Mouse (Mus musculus): ENCODE measurements around the gene Mapk11. TPM values are rescaled to one million over a fixed set of nuclear protein-coding genes. Genes with fewer than 3 reads are reported as not detected.
A peak's percentile ranks its signal among the peaks of the same experiment; 100 is the strongest.

The Mapk11 gene
- polyA plus RNA-seq, 2 experiments: 7.0 to 13.4 TPM

GRCm38 (mm10) chr15:89180571-89181229, 31.3 kb upstream of the Mapk11 start, which contains the start of gene Plxnb2:
Plxnb2 (minus strand) TSS chr15:89180788.
- WGBS: under 1% methylated on average over 35 of the region's 72 CpGs
- Histone ChIP-seq H3K4me3 (replicated peaks; ENCODE audit: low read length) (peak within 1 kb of the TSS; percentile 67), H3K9me3 (ENCODE audit: control insufficient read depth, low read length) (no peaks in the 10 kb centered on the region), H3K4me1 (ENCODE audit: control insufficient read depth, insufficient read depth, low read length) (peaks cover 44% of the 10 kb centered on the region), H3K4me2 (replicated peaks; ENCODE audit: low read depth, low read length, severe bottlenecking) (peak within 1 kb of the TSS; percentile 75), H3K9ac (ENCODE audit: low read depth, low read length, severe bottlenecking) (peak within 1 kb of the TSS; percentile 78), H3K27ac (replicated peaks; ENCODE audit: low read depth, low read length) (peak within 1 kb of the TSS; percentile 90), H3K27me3 (ENCODE audit: control insufficient read depth, insufficient read depth, low read length) (no peaks in the 10 kb centered on the region), H3K36me3 (ENCODE audit: control insufficient read depth, insufficient read depth, low read length) (no peaks in the 10 kb centered on the region)
- ATAC-seq (ENCODE audit: low FRiP score, low read depth): peak; percentile 92
- peak; percentile 88 for DNase-seq (ENCODE audit: low spot score)
- TF ChIP-seq POLR2A (IDR thresholded peaks at IDR 0.05; ENCODE audit: borderline replicate concordance, extremely low read depth, insufficient read depth, insufficient read length): peak; percentile 83; the same call in 1 of the 2 replicates

- Histone ChIP-seq H3K9me3 (ENCODE audit: control insufficient read depth, low read length) (no peaks in the 10 kb centered on the region), H3K4me1 (ENCODE audit: control insufficient read depth, insufficient read depth, low read length) (peaks cover 50% of the 10 kb centered on the region), H3K4me3 (replicated peaks; ENCODE audit: low read length) (peak overlapping the region; percentile 67), H3K9ac (ENCODE audit: low read depth, low read length, severe bottlenecking) (peak overlapping the region; percentile 78), H3K4me2 (replicated peaks; ENCODE audit: low read depth, low read length, severe bottlenecking) (peak overlapping the region; percentile 75), H3K27ac (replicated peaks; ENCODE audit: low read depth, low read length) (peak overlapping the region; percentile 90), H3K36me3 (ENCODE audit: control insufficient read depth, insufficient read depth, low read length) (no peaks in the 10 kb centered on the region), H3K27me3 (ENCODE audit: control insufficient read depth, insufficient read depth, low read length) (no peaks in the 10 kb centered on the region)
- ATAC-seq (ENCODE audit: low FRiP score, low read depth): no peak
- no peak for DNase-seq (ENCODE audit: low spot score)
- TF ChIP-seq POLR2A (IDR thresholded peaks at IDR 0.05; ENCODE audit: borderline replicate concordance, extremely low read depth, insufficient read depth, insufficient read length): no peak
- under 1% methylated on average over 26 of the region's 26 CpGs for whole genome bisulfite sequencing
Measured at GRCm38 (mm10) chr15:89180081-89180541, 30.7 kb upstream of the Mapk11 start.

GRCm38 (mm10) chr15:89179630-89179964, 30.2 kb upstream of the Mapk11 start:
- WGBS: 2% methylated on average over 6 of the region's 6 CpGs
- Histone ChIP-seq H3K4me3 (replicated peaks; ENCODE audit: low read length) (peak overlapping the region; percentile 67), H3K9me3 (ENCODE audit: control insufficient read depth, low read length) (no peaks in the 10 kb centered on the region), H3K4me2 (replicated peaks; ENCODE audit: low read depth, low read length, severe bottlenecking) (peak overlapping the region; percentile 75), H3K27me3 (ENCODE audit: control insufficient read depth, insufficient read depth, low read length) (no peaks in the 10 kb centered on the region), H3K27ac (replicated peaks; ENCODE audit: low read depth, low read length) (peak overlapping the region; percentile 90), H3K4me1 (ENCODE audit: control insufficient read depth, insufficient read depth, low read length) (peaks cover 55% of the 10 kb centered on the region), H3K9ac (ENCODE audit: low read depth, low read length, severe bottlenecking) (peak overlapping the region; percentile 78), H3K36me3 (ENCODE audit: control insufficient read depth, insufficient read depth, low read length) (no peaks in the 10 kb centered on the region)
- DNase-seq (ENCODE audit: low spot score) (no peak), ATAC-seq (ENCODE audit: low FRiP score, low read depth) (no peak)
- no peak for TF ChIP-seq POLR2A (IDR thresholded peaks at IDR 0.05; ENCODE audit: borderline replicate concordance, extremely low read depth, insufficient read depth, insufficient read length)

GRCm38 (mm10) chr15:89178954-89179629, 29.7 kb upstream of the Mapk11 start:
- Histone ChIP-seq H3K4me1 (ENCODE audit: control insufficient read depth, insufficient read depth, low read length) (peaks cover 60% of the 10 kb centered on the region), H3K4me2 (replicated peaks; ENCODE audit: low read depth, low read length, severe bottlenecking) (peak overlapping the region; percentile 75), H3K27me3 (ENCODE audit: control insufficient read depth, insufficient read depth, low read length) (no peaks in the 10 kb centered on the region), H3K9me3 (ENCODE audit: control insufficient read depth, low read length) (no peaks in the 10 kb centered on the region), H3K4me3 (replicated peaks; ENCODE audit: low read length) (peak overlapping the region; percentile 67), H3K27ac (replicated peaks; ENCODE audit: low read depth, low read length) (peak overlapping the region; percentile 90), H3K36me3 (ENCODE audit: control insufficient read depth, insufficient read depth, low read length) (no peaks in the 10 kb centered on the region), H3K9ac (ENCODE audit: low read depth, low read length, severe bottlenecking) (peak overlapping the region; percentile 78)
- TF ChIP-seq POLR2A (IDR thresholded peaks at IDR 0.05; ENCODE audit: borderline replicate concordance, extremely low read depth, insufficient read depth, insufficient read length): no peak
- DNase-seq (ENCODE audit: low spot score) (peak; percentile 73), ATAC-seq (ENCODE audit: low FRiP score, low read depth) (peak; percentile 43)
- whole genome bisulfite sequencing: 2% methylated on average over 15 of the region's 16 CpGs

- Histone ChIP-seq H3K27ac (replicated peaks; ENCODE audit: low read depth, low read length) (peak overlapping the region; percentile 90), H3K4me3 (replicated peaks; ENCODE audit: low read length) (peak overlapping the region; percentile 67), H3K4me1 (ENCODE audit: control insufficient read depth, insufficient read depth, low read length) (peaks cover 66% of the 10 kb centered on the region), H3K9me3 (ENCODE audit: control insufficient read depth, low read length) (no peaks in the 10 kb centered on the region), H3K36me3 (ENCODE audit: control insufficient read depth, insufficient read depth, low read length) (no peaks in the 10 kb centered on the region), H3K4me2 (replicated peaks; ENCODE audit: low read depth, low read length, severe bottlenecking) (peak overlapping the region; percentile 75), H3K27me3 (ENCODE audit: control insufficient read depth, insufficient read depth, low read length) (no peaks in the 10 kb centered on the region), H3K9ac (ENCODE audit: low read depth, low read length, severe bottlenecking) (peak overlapping the region; percentile 78)
- DNase-seq (ENCODE audit: low spot score) (no peak), ATAC-seq (ENCODE audit: low FRiP score, low read depth) (no peak)
- no peak for TF ChIP-seq POLR2A (IDR thresholded peaks at IDR 0.05; ENCODE audit: borderline replicate concordance, extremely low read depth, insufficient read depth, insufficient read length)
- 70% methylated on average over 7 of the region's 7 CpGs for WGBS
Measured at GRCm38 (mm10) chr15:89178260-89178860, 28.9 kb upstream of the Mapk11 start.
